Mouse (Mus musculus): ENCODE results near the gene Tanc1. TPM values are rescaled to one million over a fixed set of nuclear protein-coding genes. Genes with fewer than 3 reads are reported as not detected.

Gene Tanc1
- polyA plus RNA-seq, 1 experiment from 2014 or later, result 40.7 TPM

DNA sequence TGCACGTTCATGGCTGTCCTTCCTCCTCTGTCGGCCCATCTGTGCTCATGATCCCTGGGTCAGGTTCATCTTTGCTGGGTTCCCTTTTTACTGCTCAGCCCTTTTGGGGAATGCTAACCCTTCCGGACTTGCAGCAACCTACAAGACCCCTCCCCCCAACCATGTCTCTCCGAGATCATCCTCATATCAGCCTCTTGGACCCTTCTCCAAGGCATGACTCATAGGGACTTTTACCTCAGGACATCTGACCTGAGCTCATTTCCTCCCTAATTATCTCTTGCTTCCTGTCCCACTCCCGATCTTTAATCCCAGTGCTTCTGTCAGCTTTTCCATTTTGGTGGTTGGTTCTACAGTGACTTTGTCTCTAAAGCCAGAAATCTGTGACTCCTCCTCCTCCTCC lies 68.9 kb downstream of the Tanc1 start:
- WGBS, result 45% methylated on average over 5 of the region's 5 CpGs
- 0 out of 2 replicates have a peak, but pooled peaks cover 3% of the 10 kb centered on the region for H3K36me3 ChIP-seq
- H3K9me3 ChIP-seq, result no peaks in the 10 kb centered on the region
- no peak for DNase-seq (ENCODE audit: low spot score)
- no peaks in the 10 kb centered on the region for H3K27me3 ChIP-seq (ENCODE audit: insufficient read depth, poor library complexity, severe bottlenecking)
- no peak overlapping the region for H3K4me3 ChIP-seq
- peaks cover 82% of the 10 kb centered on the region for H3K4me1 ChIP-seq
- H3K27ac ChIP-seq, result peak overlapping the region; percentile 37

DNA sequence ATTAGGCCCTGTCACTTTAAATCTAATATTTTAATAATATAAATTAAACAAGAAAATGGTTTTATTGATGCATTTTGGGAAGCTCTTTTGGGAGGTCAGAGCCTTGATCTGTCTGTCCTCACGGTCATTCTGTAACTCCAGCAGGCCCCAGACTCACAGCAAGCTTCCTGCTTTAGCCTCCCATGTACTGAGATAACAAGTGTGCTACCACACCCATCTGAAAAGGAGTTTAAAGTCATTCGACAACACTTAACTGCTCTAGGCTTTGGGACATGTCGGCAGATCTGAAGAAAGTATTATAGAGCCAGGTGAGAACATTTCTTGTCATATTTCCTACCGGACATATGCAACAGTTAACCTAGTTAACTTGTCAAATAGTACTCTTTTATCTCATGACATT lies 69.3 kb downstream of the Tanc1 start:
- DNase-seq (ENCODE audit: low spot score), result no peak
- Histone ChIP-seq H3K27ac (no peak overlapping the region), H3K4me3 (no peak overlapping the region), H3K27me3 (ENCODE audit: insufficient read depth, poor library complexity, severe bottlenecking) (no peaks in the 10 kb centered on the region), H3K4me1 (peaks cover 78% of the 10 kb centered on the region), H3K36me3 (0 out of 2 replicates have a peak, but pooled peaks cover 3% of the 10 kb centered on the region), H3K9me3 (no peaks in the 10 kb centered on the region)
- 58% methylated on average over 4 of the region's 4 CpGs for WGBS

DNA sequence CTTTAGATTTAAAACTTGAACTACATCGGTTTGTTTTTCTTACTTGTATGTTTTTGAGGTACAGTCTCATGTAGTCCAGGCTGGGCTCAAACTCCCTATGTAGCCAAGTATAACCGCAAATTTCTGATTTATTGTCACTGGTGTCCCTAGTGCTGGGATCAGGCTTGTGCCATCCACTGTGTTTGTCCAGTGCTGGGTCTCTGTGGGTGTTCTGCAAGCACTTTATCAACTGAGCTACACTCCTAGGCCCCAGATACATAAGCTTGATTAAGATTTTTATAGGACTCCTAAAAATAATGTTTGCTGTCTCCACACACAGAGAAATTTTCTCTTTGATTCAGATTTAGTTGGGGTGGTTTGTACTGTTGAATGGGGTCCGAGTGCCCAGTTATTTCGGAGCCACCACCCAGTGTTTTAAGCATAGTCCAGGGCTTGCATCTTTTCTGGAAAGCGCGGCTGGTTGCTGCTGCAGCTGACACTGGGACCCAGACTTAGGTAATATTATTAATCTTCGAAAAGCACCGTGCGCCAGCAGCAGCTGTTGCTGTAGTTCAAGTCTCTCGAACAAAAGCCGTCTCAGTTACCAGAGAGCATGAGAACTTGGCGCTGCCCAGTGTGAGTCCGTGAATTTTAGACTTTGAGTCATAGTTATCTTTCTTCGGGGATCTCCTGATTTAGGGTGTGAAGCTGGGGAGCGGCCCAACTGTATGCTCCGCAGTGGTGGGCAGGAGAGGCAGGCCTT lies 73.2 kb downstream of the Tanc1 start:
- Histone ChIP-seq H3K9me3 (no peaks in the 10 kb centered on the region), H3K36me3 (no peaks in the 10 kb centered on the region), H3K27ac (no peak overlapping the region), H3K4me1 (peaks cover 67% of the 10 kb centered on the region), H3K27me3 (ENCODE audit: insufficient read depth, poor library complexity, severe bottlenecking) (no peaks in the 10 kb centered on the region), H3K4me3 (no peak overlapping the region)
- DNase-seq (ENCODE audit: low spot score), result no peak
- 81% methylated on average over 16 of the region's 16 CpGs for WGBS

DNA sequence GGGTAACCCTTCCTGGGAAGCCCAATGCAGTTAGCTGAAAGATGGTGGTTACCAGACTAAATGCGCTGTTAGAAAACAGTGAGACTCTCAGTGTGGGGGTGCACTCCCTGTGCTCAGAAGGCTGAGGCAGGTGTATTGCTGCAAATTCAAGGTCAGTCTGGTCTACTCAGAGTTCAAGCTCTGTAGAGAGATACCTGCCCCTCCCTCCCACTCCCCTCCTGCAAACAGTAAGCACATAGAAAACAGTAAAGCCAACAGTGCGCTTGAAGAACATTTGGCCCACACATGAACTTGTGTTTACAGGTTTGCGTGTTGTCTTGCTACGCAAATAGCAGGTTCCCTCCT lies 73.7 kb downstream of the Tanc1 start:
- H3K4me1 ChIP-seq, result peaks cover 67% of the 10 kb centered on the region

DNA sequence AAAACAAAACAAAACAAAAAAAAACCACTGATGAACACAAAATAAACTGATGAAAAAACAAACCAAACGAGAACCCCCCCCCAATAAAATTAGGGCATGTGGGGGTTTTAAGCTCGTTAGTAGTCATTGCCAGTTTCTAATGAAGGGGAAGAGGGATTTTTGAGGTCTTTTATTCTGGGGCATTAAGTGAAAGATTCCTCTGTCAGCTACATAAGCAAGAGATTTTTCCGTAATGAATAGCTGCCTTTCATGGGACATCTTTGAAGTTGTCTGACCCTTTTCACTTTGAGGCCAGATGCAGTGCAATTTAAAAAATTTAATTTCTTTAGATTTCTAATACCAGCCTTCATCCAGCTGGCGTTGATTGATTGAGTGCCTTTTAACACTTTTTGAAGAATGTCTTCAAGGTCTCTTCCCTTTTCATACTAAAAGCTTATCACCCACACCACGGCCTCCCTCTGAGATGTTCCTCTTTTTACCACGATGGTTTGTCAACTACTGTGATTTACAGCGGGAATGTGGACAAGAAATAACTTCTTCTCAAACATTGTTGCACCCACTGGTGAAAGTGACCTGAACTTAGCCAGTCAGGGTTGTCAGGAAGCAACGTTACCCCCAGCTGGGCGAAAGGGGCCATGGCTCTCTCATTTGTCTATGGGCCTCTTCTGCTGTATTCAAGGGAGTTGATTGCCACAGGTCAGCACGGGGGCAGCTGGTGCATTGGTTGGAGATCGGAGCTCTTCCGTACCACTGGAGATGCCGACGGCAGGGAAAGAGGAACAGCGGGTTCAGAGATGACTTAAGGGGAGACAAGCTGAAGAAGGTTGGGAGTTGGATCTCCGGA lies 76.6 kb downstream of the Tanc1 start:
- Histone ChIP-seq H3K4me3 (no peak overlapping the region), H3K4me1 (peaks cover 72% of the 10 kb centered on the region), H3K36me3 (no peaks in the 10 kb centered on the region), H3K27ac (no peak overlapping the region), H3K9me3 (no peaks in the 10 kb centered on the region), H3K27me3 (ENCODE audit: insufficient read depth, poor library complexity, severe bottlenecking) (no peaks in the 10 kb centered on the region)
- no peak for DNase-seq (ENCODE audit: low spot score)
- 60% methylated on average over 16 of the region's 16 CpGs for WGBS

More for the DNA sequence above, 73.7 kb downstream of the Tanc1 start:
- H3K9me3 ChIP-seq, result no peaks in the 10 kb centered on the region
- 94% methylated on average over 4 of the region's 4 CpGs for WGBS
- H3K27me3 ChIP-seq (ENCODE audit: insufficient read depth, poor library complexity, severe bottlenecking), result no peaks in the 10 kb centered on the region
- no peak overlapping the region for H3K27ac ChIP-seq
- no peak overlapping the region for H3K4me3 ChIP-seq
- no peak for DNase-seq (ENCODE audit: low spot score)
- no peaks in the 10 kb centered on the region for H3K36me3 ChIP-seq

DNA sequence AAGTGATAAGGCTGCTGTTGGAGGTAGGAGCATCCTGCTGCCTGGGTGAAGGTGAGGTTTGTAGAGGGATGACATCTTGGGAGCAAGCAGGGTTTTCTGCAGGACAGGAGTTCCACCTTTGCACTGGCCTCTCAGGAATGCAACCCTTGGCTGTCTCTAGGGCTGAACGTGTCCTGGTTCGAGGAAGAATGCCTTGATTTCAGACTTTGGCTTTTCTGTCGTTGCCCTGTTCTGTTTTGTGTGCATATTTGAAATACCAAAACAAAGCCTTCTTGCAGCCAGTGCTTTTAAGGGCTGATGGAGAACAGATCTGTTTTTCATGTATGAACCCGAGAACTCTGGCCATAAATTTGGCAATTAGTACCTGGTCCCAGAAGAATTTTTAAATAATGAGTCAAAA lies 79.3 kb downstream of the Tanc1 start:
- H3K36me3 ChIP-seq, result no peaks in the 10 kb centered on the region
- no peaks in the 10 kb centered on the region for H3K27me3 ChIP-seq (ENCODE audit: insufficient read depth, poor library complexity, severe bottlenecking)
- WGBS, result 20% methylated on average over 4 of the region's 4 CpGs
- 0 out of 2 replicates have a peak overlapping the region, but pooled peaks have one; percentile 69 for H3K27ac ChIP-seq
- DNase-seq (ENCODE audit: low spot score), result no peak
- H3K4me1 ChIP-seq, result peaks cover 65% of the 10 kb centered on the region
- no peaks in the 10 kb centered on the region for H3K9me3 ChIP-seq
- H3K4me3 ChIP-seq, result no peak overlapping the region

DNA sequence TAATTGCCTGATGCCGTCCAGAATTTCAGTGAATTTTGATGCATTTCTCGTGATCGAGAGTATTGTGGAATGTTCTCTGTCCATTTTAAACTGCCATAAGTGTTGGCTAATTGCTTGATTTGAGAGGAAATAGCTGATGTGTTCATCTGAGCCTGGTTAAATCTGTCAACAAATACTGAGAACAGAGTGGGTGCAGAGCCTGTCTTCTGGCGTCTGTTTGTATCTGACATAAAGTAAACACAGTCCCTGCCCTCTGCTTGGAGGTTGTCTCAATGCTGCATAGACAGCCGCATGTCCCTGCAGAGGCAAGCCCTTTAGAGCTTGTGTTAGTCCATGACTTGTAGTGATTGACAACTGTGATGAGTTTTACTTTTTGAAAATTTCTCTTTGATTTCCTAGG lies 81.6 kb downstream of the Tanc1 start:
- no peak overlapping the region for H3K4me3 ChIP-seq
- no peaks in the 10 kb centered on the region for H3K27me3 ChIP-seq (ENCODE audit: insufficient read depth, poor library complexity, severe bottlenecking)
- DNase-seq (ENCODE audit: low spot score), result no peak
- H3K4me1 ChIP-seq, result peaks cover 75% of the 10 kb centered on the region
- H3K9me3 ChIP-seq, result no peaks in the 10 kb centered on the region
- 0 out of 2 replicates have a peak, but pooled peaks cover 5% of the 10 kb centered on the region for H3K36me3 ChIP-seq
- WGBS, result 58% methylated on average over 5 of the region's 5 CpGs
- no peak overlapping the region for H3K27ac ChIP-seq

DNA sequence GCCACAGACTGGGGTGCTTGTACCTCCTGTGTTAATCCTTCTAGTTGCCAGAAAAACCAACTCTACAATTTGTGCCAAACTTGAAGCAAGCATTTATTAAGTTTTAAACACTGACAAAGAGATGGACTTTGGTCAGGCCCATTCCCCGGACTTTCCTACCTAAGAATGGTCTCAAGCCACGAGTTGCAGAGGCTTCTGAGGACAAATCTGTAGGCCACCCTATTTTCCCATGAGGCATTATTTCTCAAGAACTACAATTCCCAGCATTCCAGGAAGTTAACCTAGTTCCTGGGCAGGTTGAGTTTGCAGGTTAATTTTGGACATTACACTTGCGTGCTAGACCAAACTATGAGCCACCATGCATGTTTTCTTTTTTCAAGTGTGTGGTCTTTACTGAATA lies 85.3 kb downstream of the Tanc1 start:
- DNase-seq (ENCODE audit: low spot score), result no peak
- 72% methylated on average over 3 of the region's 3 CpGs for WGBS
- Histone ChIP-seq H3K9me3 (no peaks in the 10 kb centered on the region), H3K36me3 (peaks cover 31% of the 10 kb centered on the region), H3K4me3 (no peak overlapping the region), H3K4me1 (peaks cover 49% of the 10 kb centered on the region), H3K27me3 (ENCODE audit: insufficient read depth, poor library complexity, severe bottlenecking) (no peaks in the 10 kb centered on the region), H3K27ac (peak overlapping the region; percentile 79; the same call in 1 of the 2 replicates)

DNA sequence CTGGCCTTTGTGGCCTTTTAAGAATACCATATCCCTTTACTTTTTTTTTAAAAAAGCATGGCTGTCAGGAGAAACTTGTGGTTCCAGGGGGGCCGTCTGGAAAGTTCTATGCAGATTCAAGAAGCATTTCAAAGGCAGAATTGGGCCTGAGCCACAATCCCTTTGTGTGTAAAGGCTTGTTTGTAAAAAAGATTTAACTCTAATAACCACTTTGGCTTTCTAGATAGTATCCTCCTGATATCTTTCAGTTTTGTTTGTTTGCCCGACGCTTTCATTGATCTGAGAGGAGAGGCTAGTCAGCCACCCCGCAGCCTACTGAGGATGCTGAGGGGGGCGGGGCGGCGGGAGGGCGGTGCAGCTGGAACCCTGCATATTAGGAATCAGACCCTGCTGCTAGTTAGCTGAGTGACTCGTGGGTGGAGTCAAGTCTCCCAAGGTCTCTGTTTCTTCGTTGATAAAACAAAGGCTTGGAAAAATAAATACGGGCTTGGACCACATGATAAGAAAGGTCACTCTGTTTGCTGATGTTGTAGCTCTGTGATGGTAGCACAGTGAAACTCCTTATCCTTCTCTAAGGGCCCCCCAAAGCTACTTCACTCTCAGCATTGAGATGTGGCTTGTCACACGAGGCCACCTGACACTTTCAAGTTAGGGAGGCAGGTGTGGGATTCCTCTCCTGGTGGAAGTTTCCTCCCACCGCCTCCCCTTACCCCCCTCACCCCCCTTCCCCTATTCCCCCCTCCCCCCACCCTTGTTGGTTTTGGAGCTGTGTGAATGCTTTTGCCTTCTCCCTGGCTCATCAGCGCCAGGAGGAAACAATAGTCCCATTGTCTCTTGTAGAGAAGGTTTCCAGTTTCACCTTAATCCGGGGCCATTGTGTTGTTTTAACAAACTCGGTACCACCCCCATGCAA lies 86.1 kb downstream of the Tanc1 start:
- no peak for DNase-seq (ENCODE audit: low spot score)
- Histone ChIP-seq H3K9me3 (no peaks in the 10 kb centered on the region), H3K27ac (peak overlapping the region; percentile 79), H3K4me3 (peak overlapping the region; percentile 35), H3K4me1 (peaks cover 41% of the 10 kb centered on the region), H3K27me3 (ENCODE audit: insufficient read depth, poor library complexity, severe bottlenecking) (no peaks in the 10 kb centered on the region), H3K36me3 (peaks cover 31% of the 10 kb centered on the region)
- WGBS, result 4% methylated on average over 16 of the region's 16 CpGs

DNA sequence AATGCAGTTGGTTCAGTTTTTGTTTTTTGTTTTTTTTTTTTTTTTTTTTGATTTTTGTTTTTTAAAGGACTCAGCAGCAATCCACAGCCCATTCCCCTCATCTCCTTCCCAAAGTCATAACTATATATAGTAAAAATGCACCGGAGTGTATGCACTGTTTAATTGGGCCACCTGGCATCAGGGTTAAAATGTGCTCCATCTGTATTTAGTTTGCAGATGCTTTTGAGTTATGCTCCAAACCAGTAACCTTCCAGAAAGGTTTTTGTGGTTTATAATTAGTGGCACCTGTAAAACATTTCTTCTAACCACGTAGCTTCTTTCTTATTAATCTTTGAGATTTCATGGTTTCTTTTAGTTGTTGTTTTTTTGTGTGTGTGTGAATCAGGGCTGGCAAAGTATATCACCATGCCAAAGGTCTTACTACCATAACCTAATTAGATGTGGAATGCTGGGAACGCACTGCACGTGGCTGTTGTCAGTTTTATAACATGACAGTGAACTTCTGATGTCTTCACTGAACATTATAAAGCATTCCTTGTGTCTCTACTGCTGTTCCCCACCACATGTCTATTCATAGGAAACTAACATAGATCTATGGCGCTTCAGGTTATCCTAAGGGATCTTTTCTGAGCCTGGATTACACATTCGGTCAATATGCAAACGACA lies 86.9 kb downstream of the Tanc1 start:
- no peaks in the 10 kb centered on the region for H3K9me3 ChIP-seq
- WGBS, result 53% methylated on average over 7 of the region's 7 CpGs
- peaks cover 33% of the 10 kb centered on the region for H3K4me1 ChIP-seq
- H3K36me3 ChIP-seq, result peaks cover 31% of the 10 kb centered on the region
- no peak overlapping the region for H3K4me3 ChIP-seq
- peak overlapping the region; percentile 79 for H3K27ac ChIP-seq
- no peaks in the 10 kb centered on the region for H3K27me3 ChIP-seq (ENCODE audit: insufficient read depth, poor library complexity, severe bottlenecking)
- no peak for DNase-seq (ENCODE audit: low spot score)

DNA sequence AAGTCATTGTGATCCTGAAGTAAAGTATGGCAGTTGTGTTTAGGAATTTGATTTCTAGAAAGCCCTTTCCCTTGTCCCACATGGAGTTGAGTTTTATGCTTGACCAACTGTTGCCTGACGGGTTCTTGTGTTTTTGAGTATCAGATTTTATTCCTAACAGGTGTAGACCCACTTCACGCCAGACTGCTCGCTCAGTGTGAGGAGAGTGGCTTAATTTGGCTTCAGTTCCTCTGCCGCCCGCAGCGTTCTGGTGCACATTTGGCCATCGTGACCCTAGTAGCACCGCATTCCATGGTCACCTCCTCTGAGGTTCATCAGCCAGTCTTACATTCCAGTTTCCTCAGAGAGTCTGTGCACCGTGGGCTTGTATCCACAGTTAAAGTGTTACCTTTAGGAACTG lies 88.1 kb downstream of the Tanc1 start:
- Histone ChIP-seq H3K9me3 (no peaks in the 10 kb centered on the region), H3K27me3 (ENCODE audit: insufficient read depth, poor library complexity, severe bottlenecking) (no peaks in the 10 kb centered on the region), H3K36me3 (peaks cover 31% of the 10 kb centered on the region), H3K4me1 (peaks cover 32% of the 10 kb centered on the region), H3K27ac (no peak overlapping the region), H3K4me3 (no peak overlapping the region)
- WGBS, result 70% methylated on average over 9 of the region's 9 CpGs
- DNase-seq (ENCODE audit: low spot score), result no peak

DNA sequence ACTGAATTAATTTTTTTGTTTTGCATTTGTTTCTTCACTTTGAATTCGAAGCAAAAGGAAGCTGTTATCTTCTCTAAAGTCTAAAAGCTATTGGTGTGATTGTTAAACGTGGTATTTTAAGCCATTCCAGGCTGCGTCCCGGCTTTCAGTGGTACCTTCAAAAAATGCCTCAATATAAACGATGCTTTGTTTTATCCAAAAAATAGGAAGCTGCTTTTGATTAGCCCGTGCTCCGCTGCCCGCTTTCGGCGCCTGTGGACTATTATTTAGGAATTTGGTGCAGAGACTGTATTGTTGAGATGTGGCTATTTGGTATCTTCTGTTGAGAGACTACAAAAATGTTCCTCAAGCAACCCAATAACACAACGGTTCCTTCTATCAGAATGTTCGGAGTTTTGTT lies 93.4 kb downstream of the Tanc1 start:
- H3K36me3 ChIP-seq, result peaks cover 28% of the 10 kb centered on the region
- H3K27me3 ChIP-seq (ENCODE audit: insufficient read depth, poor library complexity, severe bottlenecking), result no peaks in the 10 kb centered on the region
- H3K9me3 ChIP-seq, result no peaks in the 10 kb centered on the region
- no peak overlapping the region for H3K4me3 ChIP-seq
- no peak for DNase-seq (ENCODE audit: low spot score)
- 84% methylated on average over 12 of the region's 12 CpGs for WGBS
- H3K27ac ChIP-seq, result no peak overlapping the region
- H3K4me1 ChIP-seq, result peaks cover 20% of the 10 kb centered on the region
